Mouse (Mus musculus) adrenal gland, postnatal 36 days (tissue): ENCODE data around the gene Slain2. TPM values are rescaled to one million over a fixed set of nuclear protein-coding genes. Genes with fewer than 3 reads are reported as not detected.
A peak's percentile ranks its signal among the peaks of the same experiment; 100 is the strongest.
"Not testable (repeated sequence)": the region's sequence is repeated elsewhere in the genome, so short reads cannot be mapped to it uniquely, and the experiment has no call there.

Source experiments
- DNase-seq, 2 experiments: peaks; one replicate each; pipeline ENCODE4 v3.0.0; 2021; ENCODE audit warnings: mixed read lengths in 1 of 2
- total RNA-seq, 2 experiments: library from RNA; stranded (reverse); gene quantifications; 2 replicates each; pipeline ENCODE4 v1.2.3; 2021

Gene Slain2
- total RNA-seq, 2 experiments from 2014 or later: 59.1 to 63.4 TPM

- DNase-seq: no peak
Measured at GRCm38 (mm10) chr5:72950252-72950651, 36.1 kb downstream of the Slain2 start.

GRCm38 (mm10) chr5:72953996-72954604, 40.0 kb downstream of the Slain2 start:
- DNase-seq: peak; percentile 49 to 50

GRCm38 (mm10) chr5:72957281-72957680, 43.2 kb downstream of the Slain2 start:
- peak; percentile 23 to 45 for DNase-seq

- no peak for DNase-seq
Measured at GRCm38 (mm10) chr5:72960096-72960495, 46.0 kb downstream of the Slain2 start.

- DNase-seq: no peak
Measured at GRCm38 (mm10) chr5:72965706-72966105, 51.6 kb downstream of the Slain2 start.

GRCm38 (mm10) chr5:72972435-72972834, 58.3 kb downstream of the Slain2 start:
- no peak for DNase-seq

GRCm38 (mm10) chr5:72972934-72973333, 58.8 kb downstream of the Slain2 start:
- no peak for DNase-seq

GRCm38 (mm10) chr5:72974602-72975001, 60.5 kb downstream of the Slain2 start, which contains the start of gene Gm10135:
Gene Gm10135 (minus strand): TSS chr5:72974702.
- no peak for DNase-seq

- DNase-seq: no peak
Measured at GRCm38 (mm10) chr5:72975996-72976395, 61.9 kb downstream of the Slain2 start.

GRCm38 (mm10) chr5:72976539-72976938, 62.4 kb downstream of the Slain2 start:
- no peak for DNase-seq

- peak in 1 of 2 experiments; percentile 23 for DNase-seq
Measured at GRCm38 (mm10) chr5:72984091-72984490, 70.0 kb downstream of the Slain2 start.

GRCm38 (mm10) chr5:72987786-72988185, 73.7 kb downstream of the Slain2 start:
- no peak for DNase-seq

- no peak for DNase-seq
Measured at GRCm38 (mm10) chr5:72989756-72990155, 75.7 kb downstream of the Slain2 start.

GRCm38 (mm10) chr5:72992474-72992873, 78.4 kb downstream of the Slain2 start:
- no peak for DNase-seq

GRCm38 (mm10) chr5:72994424-72994823, 80.3 kb downstream of the Slain2 start:
- DNase-seq: no peak

- DNase-seq: no peak
Measured at GRCm38 (mm10) chr5:72994928-72995327, 80.8 kb downstream of the Slain2 start.

- no peak for DNase-seq
Measured at GRCm38 (mm10) chr5:72995379-72995778, 81.3 kb downstream of the Slain2 start.

GRCm38 (mm10) chr5:72998546-72998945, 84.4 kb downstream of the Slain2 start:
- not testable (repeated sequence) for DNase-seq

GRCm38 (mm10) chr5:73004046-73004445, 89.9 kb downstream of the Slain2 start:
- DNase-seq: no peak

- peak; percentile 62 to 71 for DNase-seq
Measured at GRCm38 (mm10) chr5:73006784-73007581, 92.9 kb downstream of the Slain2 start, which contains the start of gene Slc10a4. Gene Slc10a4 (plus strand): TSS chr5:73006883.

- no peak for DNase-seq
Measured at GRCm38 (mm10) chr5:73007582-73007959, 93.5 kb downstream of the Slain2 start.

GRCm38 (mm10) chr5:73008230-73008629, 94.1 kb downstream of the Slain2 start:
- DNase-seq: peak; percentile 10 to 20

GRCm38 (mm10) chr5:73011806-73012205, 97.7 kb downstream of the Slain2 start:
- DNase-seq: not testable (repeated sequence)
